19 mouse cellular contexts compared by ENCODE assay signal in genomic region chr6:104588028-104588427, GRCm38 (mm10).
A peak's percentile ranks its signal among the peaks of the same experiment; 100 is the strongest.
DNase-seq lines count a peak whose midpoint lies in the region; TF ChIP-seq lines count a peak whose summit lies in the region.
"Had no signal": no experiment of that assay in that cellular context is flagged by ENCODE, and none has a peak within 500 bp of the region (broad histone marks: within the 10 kb centered on the region; RNA-seq: fewer than 3 reads in every experiment).

No protein-coding gene starts in this region.

- peak; percentile 74 for DNase-seq in brain, adult 2 months (ENCODE audit: low read depth, low spot score)
- DNase-seq in cerebellum, adult 11 months, result peak; percentile 21
- peak; percentile 23 for DNase-seq in cerebellum, adult 8-10 months
- peak; percentile 21 to 31 for DNase-seq in cerebellum, postnatal 14 days
- no peak for DNase-seq in frontal cortex, postnatal 25 days (ENCODE audit: low spot score in 2 of 2)
- no peak for DNase-seq in left cerebral cortex, adult 2 months (ENCODE audit: extremely low spot score in 1 of 2, low spot score in 2 of 2)
- no peak for DNase-seq in heart, postnatal 25 days (ENCODE audit: low spot score)
- DNase-seq: adrenal gland, postnatal 14 days; embryo, embryonic 11 days; gastrocnemius, postnatal 10 days; heart, adult 2 months; heart, postnatal 4 days; kidney, adult 8-10 months had no signal

- H3K27ac ChIP-seq in left cerebral cortex, adult 2 months, result no peak overlapping the region
- H3K27ac ChIP-seq: embryonic facial prominence, embryonic 15.5 days; forebrain, embryonic 10.5 days; forebrain, embryonic 15.5 days; heart, adult 2 months; hindbrain, embryonic 12.5 days had no signal

- TF ChIP-seq CTCF in left cerebral cortex, adult 2 months (IDR thresholded peaks at IDR 0.05), result no peak

- intact Hi-C loops in left cerebral cortex, adult 2 months (cut with DNase I), result no loop called here
- intact Hi-C loops in heart, postnatal 25 days (cut with DNase I), result no loop called here

- no peak overlapping the region for H3K4me3 ChIP-seq in left cerebral cortex, adult 2 months
- H3K4me3 ChIP-seq: embryonic facial prominence, embryonic 15.5 days; erythroblast, embryonic 14.5 days; forebrain, embryonic 10.5 days; forebrain, embryonic 15.5 days; heart, adult 2 months; heart, embryonic 12.5 days; hindbrain, embryonic 12.5 days had no signal

Comparison
In these comparisons a context has a peak if more than half of its experiments do, and no peak if none do; other contexts are left out.
1. DNase-seq: peak in brain, adult 2 months (single experiment), cerebellum, adult 11 months (single experiment), cerebellum, adult 8-10 months (single experiment) and cerebellum, postnatal 14 days (2 of 2); none in frontal cortex, postnatal 25 days (0 of 2), left cerebral cortex, adult 2 months (0 of 2) and heart, postnatal 25 days (single experiment).